Mouse (Mus musculus): ENCODE data around the gene Hmga2. TPM values are rescaled to one million over a fixed set of nuclear protein-coding genes. Genes with fewer than 3 reads are reported as not detected.

Gene Hmga2
- total and polyA plus RNA-seq, 2 experiments from 2014 or later = 0.24 to 0.52 TPM

- Histone ChIP-seq H3K9me3 (ENCODE audit: low read length) (no peaks in the 10 kb centered on the region), H3K27me3 (ENCODE audit: insufficient read depth, low read length) (no peaks in the 10 kb centered on the region), H3K27ac (ENCODE audit: low read depth, low read length) (no peak overlapping the region), H3K4me2 (ENCODE audit: low read depth) (no peak overlapping the region), H3K4me1 (ENCODE audit: insufficient read depth) (no peaks in the 10 kb centered on the region), H3K9ac (no peak overlapping the region), H3K4me3 (ENCODE audit: low read depth, low read length) (no peak overlapping the region), H3K36me3 (ENCODE audit: insufficient read depth) (no peaks in the 10 kb centered on the region)
- DNase-seq = no peak
- TF ChIP-seq CTCF (IDR thresholded peaks at IDR 0.05; ENCODE audit: low read depth) = no peak
- no peak for ATAC-seq
- 88% methylated on average over 5 of the region's 5 CpGs for WGBS
Observed at GRCm38 (mm10) chr10:120503959-120504358, 27.7 kb upstream of the Hmga2 start.

- no peaks in the 10 kb centered on the region for H3K9me3 ChIP-seq (ENCODE audit: low read length)
- H3K4me1 ChIP-seq (ENCODE audit: insufficient read depth) = no peaks in the 10 kb centered on the region
- no peaks in the 10 kb centered on the region for H3K36me3 ChIP-seq (ENCODE audit: insufficient read depth)
- ATAC-seq (no peak), DNase-seq (no peak)
- no peak overlapping the region for H3K27ac ChIP-seq (ENCODE audit: low read depth, low read length)
- WGBS = 47% methylated on average over 9 of the region's 9 CpGs
- H3K4me2 ChIP-seq (ENCODE audit: low read depth) = no peak overlapping the region
- no peak overlapping the region for H3K9ac ChIP-seq
- no peaks in the 10 kb centered on the region for H3K27me3 ChIP-seq (ENCODE audit: insufficient read depth, low read length)
- no peak for TF ChIP-seq CTCF (IDR thresholded peaks at IDR 0.05; ENCODE audit: low read depth)
- no peak overlapping the region for H3K4me3 ChIP-seq (ENCODE audit: low read depth, low read length)
Observed at GRCm38 (mm10) chr10:120500794-120501193, 24.5 kb upstream of the Hmga2 start.

- no peak for DNase-seq
- H3K4me3 ChIP-seq (ENCODE audit: low read depth, low read length) = no peak overlapping the region
- H3K9me3 ChIP-seq (ENCODE audit: low read length) = no peaks in the 10 kb centered on the region
- no peaks in the 10 kb centered on the region for H3K4me1 ChIP-seq (ENCODE audit: insufficient read depth)
- no peak overlapping the region for H3K4me2 ChIP-seq (ENCODE audit: low read depth)
- H3K27me3 ChIP-seq (ENCODE audit: insufficient read depth, low read length) = no peaks in the 10 kb centered on the region
- no peak overlapping the region for H3K9ac ChIP-seq
- H3K36me3 ChIP-seq (ENCODE audit: insufficient read depth) = no peaks in the 10 kb centered on the region
- no peak overlapping the region for H3K27ac ChIP-seq (ENCODE audit: low read depth, low read length)
- TF ChIP-seq CTCF (IDR thresholded peaks at IDR 0.05; ENCODE audit: low read depth) = no peak
- no peak for ATAC-seq
Observed at GRCm38 (mm10) chr10:120498086-120498485, 21.8 kb upstream of the Hmga2 start.

- Histone ChIP-seq H3K27ac (ENCODE audit: low read depth, low read length) (no peak overlapping the region), H3K4me1 (ENCODE audit: insufficient read depth) (no peaks in the 10 kb centered on the region), H3K9ac (no peak overlapping the region), H3K9me3 (ENCODE audit: low read length) (no peaks in the 10 kb centered on the region), H3K4me3 (ENCODE audit: low read depth, low read length) (no peak overlapping the region), H3K27me3 (ENCODE audit: insufficient read depth, low read length) (no peaks in the 10 kb centered on the region), H3K4me2 (ENCODE audit: low read depth) (no peak overlapping the region), H3K36me3 (ENCODE audit: insufficient read depth) (no peaks in the 10 kb centered on the region)
- 97% methylated on average over 1 of the region's 1 CpGs for WGBS
- no peak for TF ChIP-seq CTCF (IDR thresholded peaks at IDR 0.05; ENCODE audit: low read depth)
- DNase-seq (no peak), ATAC-seq (no peak)
Observed at GRCm38 (mm10) chr10:120494653-120495052, 18.4 kb upstream of the Hmga2 start.

- no peaks in the 10 kb centered on the region for H3K4me1 ChIP-seq (ENCODE audit: insufficient read depth)
- peaks cover 10% of the 10 kb centered on the region; the same call in 1 of the 2 replicates for H3K9me3 ChIP-seq (ENCODE audit: low read length)
- H3K4me3 ChIP-seq (ENCODE audit: low read depth, low read length) = no peak overlapping the region
- no peaks in the 10 kb centered on the region for H3K36me3 ChIP-seq (ENCODE audit: insufficient read depth)
- DNase-seq (no peak), ATAC-seq (no peak)
- WGBS = 88% methylated on average over 5 of the region's 5 CpGs
- H3K4me2 ChIP-seq (ENCODE audit: low read depth) = no peak overlapping the region
- H3K27ac ChIP-seq (ENCODE audit: low read depth, low read length) = no peak overlapping the region
- no peak for TF ChIP-seq CTCF (IDR thresholded peaks at IDR 0.05; ENCODE audit: low read depth)
- no peaks in the 10 kb centered on the region for H3K27me3 ChIP-seq (ENCODE audit: insufficient read depth, low read length)
- no peak overlapping the region for H3K9ac ChIP-seq
Observed at GRCm38 (mm10) chr10:120491477-120491876, 15.2 kb upstream of the Hmga2 start.

- no peak for ATAC-seq
- H3K4me2 ChIP-seq (ENCODE audit: low read depth) = no peak overlapping the region
- WGBS = 86% methylated on average over 3 of the region's 3 CpGs
Observed at GRCm38 (mm10) chr10:120489611-120490010, 13.3 kb upstream of the Hmga2 start.

GRCm38 (mm10) chr10:120488526-120488925 lies 12.3 kb upstream of the Hmga2 start:
- 85% methylated on average over 4 of the region's 4 CpGs for WGBS
- ATAC-seq = no peak
- H3K4me1 ChIP-seq (ENCODE audit: insufficient read depth) = no peaks in the 10 kb centered on the region
- H3K4me2 ChIP-seq (ENCODE audit: low read depth) = no peak overlapping the region
- no peaks in the 10 kb centered on the region for H3K27me3 ChIP-seq (ENCODE audit: insufficient read depth, low read length)
- H3K9me3 ChIP-seq (ENCODE audit: low read length) = peaks cover 10% of the 10 kb centered on the region; the same call in 1 of the 2 replicates
- no peak overlapping the region for H3K9ac ChIP-seq
- no peaks in the 10 kb centered on the region for H3K36me3 ChIP-seq (ENCODE audit: insufficient read depth)
- DNase-seq = no peak
- no peak overlapping the region for H3K4me3 ChIP-seq (ENCODE audit: low read depth, low read length)
- no peak for TF ChIP-seq CTCF (IDR thresholded peaks at IDR 0.05; ENCODE audit: low read depth)
- no peak overlapping the region for H3K27ac ChIP-seq (ENCODE audit: low read depth, low read length)

More at GRCm38 (mm10) chr10:120489611-120490010, 13.3 kb upstream of the Hmga2 start:
- H3K27me3 ChIP-seq (ENCODE audit: insufficient read depth, low read length) = no peaks in the 10 kb centered on the region
- no peaks in the 10 kb centered on the region for H3K4me1 ChIP-seq (ENCODE audit: insufficient read depth)
- H3K4me3 ChIP-seq (ENCODE audit: low read depth, low read length) = no peak overlapping the region
- DNase-seq = no peak
- no peaks in the 10 kb centered on the region for H3K36me3 ChIP-seq (ENCODE audit: insufficient read depth)
- no peak overlapping the region for H3K9ac ChIP-seq
- H3K9me3 ChIP-seq (ENCODE audit: low read length) = peaks cover 10% of the 10 kb centered on the region; the same call in 1 of the 2 replicates
- H3K27ac ChIP-seq (ENCODE audit: low read depth, low read length) = no peak overlapping the region
- no peak for TF ChIP-seq CTCF (IDR thresholded peaks at IDR 0.05; ENCODE audit: low read depth)

Data from forebrain, postnatal 0 days (tissue).